Mouse (Mus musculus) embryonic facial prominence, embryonic 15.5 days (tissue): ENCODE results near the gene Arl4c. TPM values are rescaled to one million over a fixed set of nuclear protein-coding genes. Genes with fewer than 3 reads are reported as not detected.

Experiments
- ATAC-seq: fragments of 200-750 bp; cut with Nextera tagmentation; 2 replicates; pipeline ENCODE4 v1.8.0; 2017; ENCODE audit warnings: low read depth, moderate TSS enrichment; ENCODE audit not compliant: insufficient number of reproducible peaks, low FRiP score, low TSS enrichment
- H3K27ac ChIP-seq: fragments of 300-500 bp; sonication (generic); replicated peaks from 2 replicates; pipeline ENCODE4 v1.5.1; 2015; ENCODE audit warnings: mild to moderate bottlenecking, inconsistent platforms
- H3K27me3 ChIP-seq: fragments of 300-500 bp; sonication (generic); 2 replicates; pipeline ENCODE4 v1.6.1; 2015; ENCODE audit warnings: inconsistent platforms
- H3K36me3 ChIP-seq: fragments of 300-500 bp; sonication (generic); 2 replicates; pipeline ENCODE4 v1.6.1; 2015; ENCODE audit warnings: mild to moderate bottlenecking, inconsistent platforms
- H3K4me1 ChIP-seq: fragments of 300-500 bp; sonication (generic); 2 replicates; pipeline ENCODE4 v1.6.1; 2015; ENCODE audit warnings: inconsistent platforms
- H3K4me2 ChIP-seq: fragments of 300-500 bp; sonication (generic); replicated peaks from 2 replicates; pipeline ENCODE4 v1.6.1; 2015; ENCODE audit warnings: mild to moderate bottlenecking, inconsistent platforms
- H3K4me3 ChIP-seq: fragments of 300-500 bp; sonication (generic); replicated peaks from 2 replicates; pipeline ENCODE4 v1.5.1; 2015; ENCODE audit warnings: mild to moderate bottlenecking, inconsistent platforms
- H3K9ac ChIP-seq: fragments of 300-500 bp; sonication (generic); 2 replicates; pipeline ENCODE4 v1.6.1; 2015; ENCODE audit warnings: inconsistent platforms
- H3K9me3 ChIP-seq: fragments of 300-500 bp; sonication (generic); replicated peaks from 2 replicates; pipeline ENCODE4 v1.6.1; 2016; ENCODE audit warnings: inconsistent platforms
- WGBS: fragments of 180-500 bp; shearing (Covaris S2); methylation state at CpG from one replicate; pipeline ENCODE4 v1.1.7; 2015; 5-methylcytosine and 5-hydroxymethylcytosine counted together
- polyA plus RNA-seq: library from polyadenylated mRNA; unstranded; fragments of >200 nt; fragmentation: Nextera tagmentation; extraction: Ambion mirVana; gene quantifications from 2 replicates; pipeline ENCODE4 v1.2.1, GENCODE M21; 2015

Arl4c gene
- 11.2 and 12.4 TPM in 2 replicates for polyA plus RNA-seq

GRCm38 (mm10) chr1:88701870-88702661 is at the start of gene Arl4c:
Gene Arl4c, minus strand, starts transcription at chr1:88702221.
- no peaks in the 10 kb centered on the region; the same call in 1 of the 2 replicates for H3K27me3 ChIP-seq
- peak within 1 kb of the TSS; percentile 81 for H3K9ac ChIP-seq
- H3K9me3 ChIP-seq: no peaks in the 10 kb centered on the region
- H3K4me2 ChIP-seq: peak within 1 kb of the TSS; percentile 95
- H3K36me3 ChIP-seq: no peaks in the 10 kb centered on the region
- WGBS: under 1% methylated on average over 90 of the region's 91 CpGs
- ATAC-seq: peak; percentile 91
- H3K4me1 ChIP-seq: peaks cover 31% of the 10 kb centered on the region
- H3K4me3 ChIP-seq: peak within 1 kb of the TSS; percentile 83
- H3K27ac ChIP-seq: peak within 1 kb of the TSS; percentile 85

GRCm38 (mm10) chr1:88751332-88751731 is 49.3 kb upstream of the Arl4c start:
- Histone ChIP-seq H3K9me3 (no peaks in the 10 kb centered on the region), H3K9ac (no peak overlapping the region), H3K36me3 (no peaks in the 10 kb centered on the region), H3K27me3 (no peaks in the 10 kb centered on the region), H3K27ac (no peak overlapping the region), H3K4me2 (no peak overlapping the region), H3K4me1 (peaks cover 14% of the 10 kb centered on the region), H3K4me3 (no peak overlapping the region)
- no peak for ATAC-seq
- 85% methylated on average over 6 of the region's 6 CpGs for WGBS

- ATAC-seq: no peak
These were observed 48.6 kb upstream of the Arl4c start for GRCm38 (mm10) chr1:88750576-88750975.

DNA sequence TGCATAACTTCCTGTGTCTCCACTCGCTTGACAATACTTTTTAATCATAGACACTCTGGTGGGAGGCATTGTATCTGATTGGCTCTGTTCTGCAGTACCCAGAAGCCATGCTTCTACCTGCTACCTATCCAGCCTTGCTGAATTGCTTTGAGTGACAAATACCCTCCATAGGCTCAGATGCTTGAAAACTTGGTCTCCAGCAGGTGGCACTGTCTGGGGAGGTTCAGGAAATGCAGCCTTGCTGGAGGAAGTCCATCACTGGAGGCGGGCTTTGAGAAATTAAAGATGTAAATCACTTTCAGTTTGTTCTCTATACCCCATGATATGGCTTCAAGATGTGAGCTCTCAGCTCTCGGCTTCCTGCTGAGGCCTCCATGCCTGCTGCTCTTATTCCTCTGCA is 48.1 kb upstream of the Arl4c start:
- no peak for ATAC-seq
- Histone ChIP-seq H3K4me1 (peaks cover 12% of the 10 kb centered on the region), H3K4me2 (no peak overlapping the region), H3K27ac (no peak overlapping the region), H3K4me3 (no peak overlapping the region), H3K36me3 (no peaks in the 10 kb centered on the region), H3K27me3 (no peaks in the 10 kb centered on the region), H3K9ac (no peak overlapping the region), H3K9me3 (no peaks in the 10 kb centered on the region)
- WGBS: 81% methylated on average over 3 of the region's 3 CpGs

More at GRCm38 (mm10) chr1:88750576-88750975, 48.6 kb upstream of the Arl4c start:
- Histone ChIP-seq H3K4me1 (peaks cover 12% of the 10 kb centered on the region), H3K27me3 (no peaks in the 10 kb centered on the region), H3K9me3 (no peaks in the 10 kb centered on the region), H3K9ac (no peak overlapping the region), H3K4me3 (no peak overlapping the region), H3K36me3 (no peaks in the 10 kb centered on the region), H3K27ac (no peak overlapping the region), H3K4me2 (no peak overlapping the region)
- WGBS: 62% methylated on average over 7 of the region's 7 CpGs

DNA sequence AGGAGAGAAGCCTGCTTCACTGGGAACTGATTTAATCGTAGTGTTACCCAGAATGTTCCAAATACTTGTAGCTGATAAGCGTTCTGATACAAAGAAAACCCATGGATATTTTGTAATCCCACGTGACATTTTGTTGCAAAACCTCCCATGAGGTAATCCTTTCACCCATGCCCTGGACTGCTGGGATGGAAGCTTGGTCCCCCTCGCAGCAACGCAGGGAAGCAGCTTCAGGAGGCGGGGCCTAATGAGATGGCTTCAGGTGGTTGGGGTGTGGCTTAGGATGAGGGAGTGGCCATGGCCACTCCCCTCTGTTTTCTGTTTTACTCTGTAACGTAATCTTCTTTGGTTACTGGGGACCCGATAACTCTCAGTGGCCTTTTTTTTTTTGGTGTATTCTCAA is 47.1 kb upstream of the Arl4c start:
- no peak for ATAC-seq

GRCm38 (mm10) chr1:88745256-88745655 is 43.2 kb upstream of the Arl4c start:
- no peak overlapping the region for H3K27ac ChIP-seq
- H3K36me3 ChIP-seq: no peaks in the 10 kb centered on the region
- H3K4me1 ChIP-seq: no peaks in the 10 kb centered on the region
- peak; percentile 61; the same call in 1 of the 2 replicates for ATAC-seq
- H3K4me2 ChIP-seq: no peak overlapping the region
- no peak overlapping the region for H3K9ac ChIP-seq
- H3K9me3 ChIP-seq: no peaks in the 10 kb centered on the region
- H3K4me3 ChIP-seq: no peak overlapping the region
- WGBS: 7% methylated on average over 8 of the region's 8 CpGs
- H3K27me3 ChIP-seq: no peaks in the 10 kb centered on the region

More for the DNA sequence above, 47.1 kb upstream of the Arl4c start:
- 61% methylated on average over 8 of the region's 8 CpGs for WGBS
- H3K4me2 ChIP-seq: no peak overlapping the region
- no peak overlapping the region for H3K4me3 ChIP-seq
- no peaks in the 10 kb centered on the region for H3K36me3 ChIP-seq
- peaks cover 12% of the 10 kb centered on the region for H3K4me1 ChIP-seq
- no peak overlapping the region for H3K27ac ChIP-seq
- no peak overlapping the region for H3K9ac ChIP-seq
- no peaks in the 10 kb centered on the region for H3K27me3 ChIP-seq
- H3K9me3 ChIP-seq: no peaks in the 10 kb centered on the region

- no peak for ATAC-seq
- Histone ChIP-seq H3K36me3 (no peaks in the 10 kb centered on the region), H3K9me3 (no peaks in the 10 kb centered on the region), H3K9ac (no peak overlapping the region), H3K4me3 (no peak overlapping the region), H3K4me1 (no peaks in the 10 kb centered on the region), H3K27me3 (no peaks in the 10 kb centered on the region), H3K27ac (no peak overlapping the region), H3K4me2 (no peak overlapping the region)
- WGBS: 76% methylated on average over 8 of the region's 8 CpGs
These were observed 42.2 kb upstream of the Arl4c start for GRCm38 (mm10) chr1:88744261-88744660.

DNA sequence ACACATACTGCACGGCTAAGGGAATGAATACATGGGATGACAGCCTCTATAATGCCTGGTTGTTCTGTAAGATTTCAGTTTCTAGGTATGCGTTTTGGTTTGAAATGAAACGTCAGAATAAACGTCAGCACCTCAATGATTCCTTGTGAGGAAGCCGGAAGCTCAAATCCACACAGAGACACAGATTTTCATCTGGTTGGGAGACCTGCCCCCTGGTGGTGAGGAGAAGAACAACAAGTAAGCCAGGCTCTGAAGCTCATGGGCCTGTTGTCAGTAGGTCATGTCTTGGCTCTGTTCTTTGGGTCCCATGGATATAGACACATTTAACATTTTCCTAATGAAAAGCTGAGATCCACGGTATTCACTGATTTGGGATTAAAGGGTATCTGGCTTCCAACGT is 40.4 kb upstream of the Arl4c start:
- no peaks in the 10 kb centered on the region for H3K4me1 ChIP-seq
- no peaks in the 10 kb centered on the region for H3K9me3 ChIP-seq
- H3K4me2 ChIP-seq: no peak overlapping the region
- H3K9ac ChIP-seq: no peak overlapping the region
- H3K27ac ChIP-seq: no peak overlapping the region
- no peaks in the 10 kb centered on the region for H3K27me3 ChIP-seq
- WGBS: 44% methylated on average over 7 of the region's 7 CpGs
- no peak overlapping the region for H3K4me3 ChIP-seq
- H3K36me3 ChIP-seq: no peaks in the 10 kb centered on the region
- ATAC-seq: no peak

- Histone ChIP-seq H3K4me3 (no peak overlapping the region), H3K9ac (no peak overlapping the region), H3K27me3 (no peaks in the 10 kb centered on the region), H3K27ac (no peak overlapping the region), H3K4me2 (no peak overlapping the region), H3K9me3 (no peaks in the 10 kb centered on the region), H3K36me3 (no peaks in the 10 kb centered on the region), H3K4me1 (no peaks in the 10 kb centered on the region)
- ATAC-seq: no peak
- WGBS: 73% methylated on average over 4 of the region's 4 CpGs
These were observed 37.5 kb upstream of the Arl4c start for GRCm38 (mm10) chr1:88739546-88739945.

GRCm38 (mm10) chr1:88738931-88739330 is 36.9 kb upstream of the Arl4c start:
- H3K9me3 ChIP-seq: no peaks in the 10 kb centered on the region
- no peaks in the 10 kb centered on the region for H3K4me1 ChIP-seq
- no peaks in the 10 kb centered on the region for H3K27me3 ChIP-seq
- no peak for ATAC-seq
- no peak overlapping the region for H3K27ac ChIP-seq
- H3K36me3 ChIP-seq: no peaks in the 10 kb centered on the region
- WGBS: 55% methylated on average over 3 of the region's 3 CpGs
- no peak overlapping the region for H3K4me3 ChIP-seq
- H3K9ac ChIP-seq: no peak overlapping the region
- no peak overlapping the region for H3K4me2 ChIP-seq

DNA sequence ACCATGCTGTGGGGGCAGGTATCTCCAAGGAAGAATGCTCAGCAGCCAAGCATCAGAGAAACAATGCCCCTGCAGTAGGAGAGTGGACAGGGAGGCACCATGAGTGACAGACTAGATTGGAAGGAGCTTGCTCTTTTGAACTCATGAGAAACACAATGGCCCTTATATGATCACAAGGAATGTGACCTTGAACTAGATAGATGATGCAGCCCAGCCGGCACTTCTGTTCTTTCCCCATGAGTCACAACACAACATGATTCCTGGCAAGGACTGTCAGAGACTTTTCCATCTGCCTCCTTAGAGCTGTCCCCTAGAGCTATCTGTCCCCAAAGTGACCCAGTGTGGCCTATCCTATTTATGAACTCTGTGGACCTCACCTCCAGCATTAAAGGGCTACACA is 27.5 kb upstream of the Arl4c start:
- no peaks in the 10 kb centered on the region for H3K27me3 ChIP-seq
- H3K9ac ChIP-seq: no peak overlapping the region
- ATAC-seq: no peak
- no peak overlapping the region for H3K27ac ChIP-seq
- H3K4me2 ChIP-seq: no peak overlapping the region
- WGBS: 83% methylated on average over 1 of the region's 1 CpGs
- no peak overlapping the region for H3K4me3 ChIP-seq
- H3K9me3 ChIP-seq: no peaks in the 10 kb centered on the region
- no peaks in the 10 kb centered on the region for H3K36me3 ChIP-seq
- no peaks in the 10 kb centered on the region for H3K4me1 ChIP-seq

GRCm38 (mm10) chr1:88727369-88727768 is 25.3 kb upstream of the Arl4c start:
- ATAC-seq: no peak
- WGBS: 100% methylated on average over 1 of the region's 1 CpGs

More at GRCm38 (mm10) chr1:88727369-88727768, 25.3 kb upstream of the Arl4c start:
- H3K4me2 ChIP-seq: no peak overlapping the region
- no peaks in the 10 kb centered on the region for H3K9me3 ChIP-seq
- no peak overlapping the region for H3K27ac ChIP-seq
- no peaks in the 10 kb centered on the region for H3K4me1 ChIP-seq
- no peak overlapping the region for H3K4me3 ChIP-seq
- no peak overlapping the region for H3K9ac ChIP-seq
- H3K27me3 ChIP-seq: no peaks in the 10 kb centered on the region
- H3K36me3 ChIP-seq: no peaks in the 10 kb centered on the region
